Mouse (Mus musculus) brown adipose tissue, adult 24 weeks (tissue): ENCODE data around the gene Ccdc9b. TPM values are rescaled to one million over a fixed set of nuclear protein-coding genes. Genes with fewer than 3 reads are reported as not detected.
A peak's percentile ranks its signal among the peaks of the same experiment; 100 is the strongest.

Experiments used
- H3K27ac ChIP-seq: fragments of 200-500 bp; replicated peaks from 2 replicates; pipeline ENCODE4 v1.5.1; 2012; ENCODE audit warnings: low read depth, mild to moderate bottlenecking, low read length
- H3K4me1 ChIP-seq: fragments of 200-500 bp; 2 replicates; pipeline ENCODE4 v1.6.1; 2012; ENCODE audit warnings: low read length, mixed read lengths; ENCODE audit not compliant: control insufficient read depth, insufficient read depth, insufficient read length
- H3K4me3 ChIP-seq: fragments of 200-500 bp; 2 replicates; pipeline ENCODE4 v1.5.1; 2012; ENCODE audit warnings: low read depth, mild to moderate bottlenecking, low read length, moderate library complexity; ENCODE audit not compliant: insufficient read depth
- polyA plus RNA-seq: library from polyadenylated mRNA; stranded (reverse); fragments of >200 nt; gene quantifications from 2 replicates; pipeline ENCODE4 v1.2.4, GENCODE M21; 2012; ENCODE audit not compliant: missing spikeins, insufficient read depth, insufficient read length

Ccdc9b gene
- polyA plus RNA-seq, 1 experiment = 4.8 TPM

GRCm38 (mm10) chr2:118783663-118784062, 21.2 kb upstream of the Ccdc9b start:
- Histone ChIP-seq H3K27ac (peak overlapping the region; percentile 23; the same call in 1 of the 2 replicates), H3K4me3 (no peak overlapping the region), H3K4me1 (peaks cover 2% of the 10 kb centered on the region)

GRCm38 (mm10) chr2:118783093-118783492, 20.6 kb upstream of the Ccdc9b start:
- Histone ChIP-seq H3K4me3 (no peak overlapping the region), H3K27ac (peak overlapping the region; percentile 23; the same call in 1 of the 2 replicates), H3K4me1 (peaks cover 2% of the 10 kb centered on the region)

- Histone ChIP-seq H3K4me1 (peaks cover 2% of the 10 kb centered on the region), H3K4me3 (no peak overlapping the region), H3K27ac (no peak overlapping the region)
Observed at GRCm38 (mm10) chr2:118782303-118782702, 19.8 kb upstream of the Ccdc9b start.

GRCm38 (mm10) chr2:118781115-118781514, 18.7 kb upstream of the Ccdc9b start:
- no peak overlapping the region for H3K4me3 ChIP-seq
- peaks cover 6% of the 10 kb centered on the region for H3K4me1 ChIP-seq
- no peak overlapping the region for H3K27ac ChIP-seq

GRCm38 (mm10) chr2:118779504-118780480, 17.3 kb upstream of the Ccdc9b start, which contains the start of gene Disp2:
TSS of gene Disp2 (plus strand) at chr2:118779719.
- Histone ChIP-seq H3K4me1 (peaks cover 15% of the 10 kb centered on the region), H3K27ac (no peak within 1 kb of the TSS), H3K4me3 (peak within 1 kb of the TSS; percentile 44)

- H3K4me3 ChIP-seq = peak overlapping the region; percentile 44
- H3K4me1 ChIP-seq = peaks cover 15% of the 10 kb centered on the region
- H3K27ac ChIP-seq = no peak overlapping the region
Observed at GRCm38 (mm10) chr2:118779065-118779464, 16.6 kb upstream of the Ccdc9b start.

GRCm38 (mm10) chr2:118778418-118778817, 16.0 kb upstream of the Ccdc9b start:
- no peak overlapping the region for H3K4me3 ChIP-seq
- no peak overlapping the region for H3K27ac ChIP-seq
- peaks cover 15% of the 10 kb centered on the region for H3K4me1 ChIP-seq

GRCm38 (mm10) chr2:118776295-118776694, 13.8 kb upstream of the Ccdc9b start:
- Histone ChIP-seq H3K4me1 (peaks cover 13% of the 10 kb centered on the region), H3K27ac (no peak overlapping the region; the same call in 1 of the 2 replicates), H3K4me3 (no peak overlapping the region)

GRCm38 (mm10) chr2:118775846-118776245, 13.4 kb upstream of the Ccdc9b start:
- H3K27ac ChIP-seq = no peak overlapping the region; the same call in 1 of the 2 replicates
- H3K4me3 ChIP-seq = no peak overlapping the region
- peaks cover 13% of the 10 kb centered on the region for H3K4me1 ChIP-seq

GRCm38 (mm10) chr2:118775396-118775795, 12.9 kb upstream of the Ccdc9b start:
- Histone ChIP-seq H3K27ac (0 out of 2 replicates have a peak overlapping the region, but pooled peaks have one; percentile 2), H3K4me1 (peaks cover 13% of the 10 kb centered on the region), H3K4me3 (no peak overlapping the region)

GRCm38 (mm10) chr2:118774536-118774935, 12.1 kb upstream of the Ccdc9b start:
- H3K4me3 ChIP-seq = no peak overlapping the region
- H3K27ac ChIP-seq = no peak overlapping the region
- H3K4me1 ChIP-seq = peaks cover 13% of the 10 kb centered on the region

- Histone ChIP-seq H3K27ac (no peak within 1 kb of the TSS), H3K4me3 (no peak within 1 kb of the TSS), H3K4me1 (peaks cover 13% of the 10 kb centered on the region)
Observed at GRCm38 (mm10) chr2:118772158-118772874, 9.9 kb upstream of the Ccdc9b start, which contains the start of gene Phgr1. TSS of gene Phgr1 (plus strand) at chr2:118772769.

- Histone ChIP-seq H3K27ac (no peak overlapping the region), H3K4me3 (no peak overlapping the region), H3K4me1 (peaks cover 13% of the 10 kb centered on the region)
Observed at GRCm38 (mm10) chr2:118766041-118767033, 3.9 kb upstream of the Ccdc9b start.

- peaks cover 18% of the 10 kb centered on the region for H3K4me1 ChIP-seq
- no peak overlapping the region for H3K4me3 ChIP-seq
- H3K27ac ChIP-seq = no peak overlapping the region
Observed at GRCm38 (mm10) chr2:118764875-118765274, 2.4 kb upstream of the Ccdc9b start.
